Mouse (Mus musculus) hindbrain, embryonic 11.5 days (tissue): Measurements from ENCODE around the gene Frmd4a. TPM values are rescaled to one million over a fixed set of nuclear protein-coding genes. Genes with fewer than 3 reads are reported as not detected.

Experiments
- ATAC-seq: fragments of 200-750 bp; cut with Nextera tagmentation; 2 replicates; pipeline ENCODE4 v1.8.0; 2017; ENCODE audit warnings: mild to moderate bottlenecking, moderate TSS enrichment, moderate library complexity; ENCODE audit not compliant: low FRiP score
- DNase-seq: peaks from one replicate; pipeline ENCODE4 v3.0.0-alpha.2; 2015; ENCODE audit warnings: low spot score
- H3K27ac ChIP-seq: fragments of 300-500 bp; sonication (generic); 2 replicates; pipeline ENCODE4 v1.5.1; 2014; ENCODE audit warnings: mild to moderate bottlenecking, low read depth, low read length
- H3K27me3 ChIP-seq: fragments of 300-500 bp; sonication (generic); 2 replicates; pipeline ENCODE4 v1.6.1; 2014; ENCODE audit warnings: mild to moderate bottlenecking, low read length, moderate library complexity, mixed read lengths; ENCODE audit not compliant: control insufficient read depth, insufficient read depth
- H3K36me3 ChIP-seq: fragments of 300-500 bp; sonication (generic); 2 replicates; pipeline ENCODE4 v1.6.1; 2014; ENCODE audit warnings: mild to moderate bottlenecking, low read length, moderate library complexity, mixed read lengths; ENCODE audit not compliant: control insufficient read depth, insufficient read depth
- H3K4me1 ChIP-seq: fragments of 300-500 bp; sonication (generic); replicated peaks from 2 replicates; pipeline ENCODE4 v1.6.1; 2014; ENCODE audit warnings: low read length, mixed read lengths; ENCODE audit not compliant: control insufficient read depth, insufficient read depth
- H3K4me2 ChIP-seq: fragments of 300-500 bp; sonication (generic); replicated peaks from 2 replicates; pipeline ENCODE4 v1.6.1; 2014; ENCODE audit warnings: mild to moderate bottlenecking, low read depth, low read length
- H3K4me3 ChIP-seq: fragments of 300-500 bp; sonication (generic); 2 replicates; pipeline ENCODE4 v1.5.1; 2014; ENCODE audit warnings: low read depth, low read length
- H3K9ac ChIP-seq: fragments of 300-500 bp; sonication (generic); 2 replicates; pipeline ENCODE4 v1.6.1; 2014; ENCODE audit warnings: low read depth, low read length
- H3K9me3 ChIP-seq: fragments of 300-500 bp; sonication (generic); 2 replicates; pipeline ENCODE4 v1.6.1; 2016; ENCODE audit warnings: low read length; ENCODE audit not compliant: control insufficient read depth
- WGBS: fragments of 180-500 bp; shearing (Covaris S2); extraction: QIAGEN DNeasy Blood & Tissue Kit; methylation state at CpG from one replicate; pipeline ENCODE4 v1.1.7; 2014; 5-methylcytosine and 5-hydroxymethylcytosine counted together
- polyA plus RNA-seq: library from polyadenylated mRNA; unstranded; fragments of >200 nt; fragmentation: Nextera tagmentation; extraction: Ambion mirVana; gene quantifications from 2 replicates; pipeline ENCODE4 v1.2.1, GENCODE M21; 2014

Gene Frmd4a
- polyA plus RNA-seq, 1 experiment from 2014 or later = 72.7 TPM

DNA sequence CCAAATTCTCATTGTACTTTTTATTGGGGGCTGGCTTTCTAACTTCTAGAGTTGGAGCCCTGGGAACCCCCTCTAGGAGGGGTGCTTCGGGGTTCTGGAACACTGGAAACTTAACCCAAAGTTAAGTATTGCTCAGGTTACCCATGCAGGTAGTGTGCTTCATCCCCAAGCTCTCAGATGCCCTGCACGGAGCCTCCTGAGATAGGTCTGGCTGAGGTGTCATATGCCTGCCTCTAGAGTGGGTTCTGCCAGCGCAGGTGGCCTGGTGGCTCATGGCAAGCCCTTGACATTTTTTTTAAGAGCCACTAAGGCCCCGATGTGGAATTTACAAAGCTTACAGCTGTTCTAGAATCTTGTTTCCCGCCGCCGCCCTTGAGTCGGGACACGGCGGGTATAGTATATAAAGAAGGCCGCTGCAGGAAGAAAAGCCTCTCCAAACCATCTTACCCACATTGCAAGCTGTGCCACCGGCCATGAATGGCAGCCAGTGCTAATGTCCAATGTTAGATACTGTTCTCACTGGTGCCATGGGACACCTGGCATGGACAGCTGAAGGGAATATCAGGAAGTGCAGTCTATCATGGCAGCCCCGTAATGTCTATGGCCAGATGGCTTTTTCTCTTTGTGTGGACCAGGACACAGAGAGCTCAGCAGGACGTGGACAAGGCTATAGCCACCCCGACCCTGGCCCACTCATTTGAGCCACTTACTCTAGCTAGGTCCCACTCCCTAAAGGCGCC, 396.2 kb downstream of the Frmd4a start:
- 91% methylated on average over 16 of the region's 16 CpGs for WGBS
- Histone ChIP-seq H3K36me3 (no peaks in the 10 kb centered on the region), H3K27ac (no peak overlapping the region), H3K4me2 (no peak overlapping the region), H3K27me3 (no peaks in the 10 kb centered on the region), H3K4me1 (no peaks in the 10 kb centered on the region; the same call in 1 of the 2 replicates), H3K4me3 (no peak overlapping the region), H3K9me3 (no peaks in the 10 kb centered on the region), H3K9ac (no peak overlapping the region)
- DNase-seq (no peak), ATAC-seq (no peak)

DNA sequence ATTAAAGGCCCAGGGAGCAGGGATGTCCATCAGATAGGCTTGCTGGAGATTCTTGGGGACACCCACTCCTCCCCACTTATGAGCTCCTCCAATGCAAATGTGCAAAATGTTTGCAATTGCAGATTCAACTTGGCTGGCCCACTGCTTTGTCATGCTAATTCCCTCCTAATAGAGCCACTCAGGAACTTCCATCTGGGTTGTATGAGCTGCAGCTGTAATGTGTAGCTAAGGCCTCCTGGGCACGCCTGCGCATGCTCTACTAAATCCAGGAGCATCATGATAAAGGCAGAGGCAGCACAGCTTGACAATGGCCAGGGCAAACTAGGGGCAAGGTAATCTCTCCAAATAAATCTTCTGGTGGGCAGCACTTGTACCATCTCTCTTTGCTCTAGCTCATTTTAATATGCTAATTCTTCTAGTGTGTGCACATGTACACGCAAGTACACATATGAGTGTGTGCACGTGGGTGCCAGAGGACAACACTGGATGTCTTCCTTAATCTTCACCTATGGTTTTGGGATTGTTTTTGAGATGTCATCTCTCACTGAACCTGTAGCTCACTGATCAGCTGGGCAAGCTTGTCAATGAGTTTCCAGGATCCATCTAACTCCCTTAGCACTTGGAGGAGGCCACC, 403.3 kb downstream of the Frmd4a start:
- Histone ChIP-seq H3K27ac (no peak overlapping the region), H3K27me3 (no peaks in the 10 kb centered on the region), H3K4me2 (no peak overlapping the region), H3K9ac (no peak overlapping the region), H3K4me1 (no peaks in the 10 kb centered on the region), H3K9me3 (no peaks in the 10 kb centered on the region), H3K4me3 (no peak overlapping the region), H3K36me3 (no peaks in the 10 kb centered on the region)
- WGBS = 69% methylated on average over 4 of the region's 4 CpGs
- ATAC-seq (peak; percentile 87), DNase-seq (peak; percentile 43)

DNA sequence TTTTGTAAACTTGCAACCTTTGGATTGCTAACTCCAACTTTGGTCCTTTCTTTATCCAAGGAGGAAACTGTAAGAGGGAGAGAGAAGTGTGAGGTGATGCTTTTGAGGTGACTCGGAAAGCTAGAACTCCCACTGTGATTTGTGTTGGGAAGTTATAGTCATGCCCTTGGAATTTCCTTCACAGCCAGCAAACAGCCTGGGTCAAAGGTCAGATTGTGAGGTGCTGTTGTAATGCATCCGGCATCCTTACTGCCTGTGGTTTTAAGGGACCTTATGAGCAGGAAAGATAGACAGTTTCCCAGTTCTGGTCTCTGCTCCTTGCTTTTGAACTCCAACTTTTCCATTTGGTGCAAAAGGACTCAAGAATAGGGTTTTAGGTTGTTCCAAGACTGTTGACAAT, 404.2 kb downstream of the Frmd4a start:
- WGBS = 41% methylated on average over 2 of the region's 2 CpGs
- no peaks in the 10 kb centered on the region for H3K9me3 ChIP-seq

DNA sequence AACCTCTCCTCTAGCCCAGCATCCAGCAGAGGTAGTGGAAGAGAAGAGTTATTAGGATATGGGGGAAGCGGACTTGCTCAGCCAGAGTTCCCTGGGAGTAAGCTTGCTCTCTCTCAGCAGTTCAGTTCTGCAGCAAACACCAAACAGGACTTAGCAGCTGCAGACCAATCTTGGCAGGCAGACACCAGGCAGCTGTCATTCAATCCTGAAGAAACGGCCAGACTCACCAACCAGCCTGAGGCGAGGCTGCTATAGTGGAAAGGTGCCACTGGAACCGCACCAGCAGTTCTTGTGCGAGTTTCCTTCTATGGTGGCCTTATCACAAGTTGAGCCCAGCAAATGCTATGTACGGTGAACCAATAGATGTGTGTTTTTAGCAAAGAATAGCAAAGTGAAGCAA, 406.4 kb downstream of the Frmd4a start:
- Histone ChIP-seq H3K27me3 (no peaks in the 10 kb centered on the region), H3K4me2 (no peak overlapping the region), H3K4me1 (no peaks in the 10 kb centered on the region), H3K36me3 (no peaks in the 10 kb centered on the region), H3K9ac (no peak overlapping the region), H3K4me3 (no peak overlapping the region), H3K27ac (no peak overlapping the region), H3K9me3 (no peaks in the 10 kb centered on the region)
- 81% methylated on average over 6 of the region's 6 CpGs for WGBS
- DNase-seq = no peak
- no peak for ATAC-seq

More for the DNA sequence above, 404.2 kb downstream of the Frmd4a start:
- DNase-seq (no peak), ATAC-seq (no peak)
- H3K4me3 ChIP-seq = no peak overlapping the region
- H3K9ac ChIP-seq = no peak overlapping the region
- no peaks in the 10 kb centered on the region for H3K27me3 ChIP-seq
- H3K4me2 ChIP-seq = no peak overlapping the region
- H3K4me1 ChIP-seq = no peaks in the 10 kb centered on the region
- H3K36me3 ChIP-seq = no peaks in the 10 kb centered on the region
- no peak overlapping the region for H3K27ac ChIP-seq

DNA sequence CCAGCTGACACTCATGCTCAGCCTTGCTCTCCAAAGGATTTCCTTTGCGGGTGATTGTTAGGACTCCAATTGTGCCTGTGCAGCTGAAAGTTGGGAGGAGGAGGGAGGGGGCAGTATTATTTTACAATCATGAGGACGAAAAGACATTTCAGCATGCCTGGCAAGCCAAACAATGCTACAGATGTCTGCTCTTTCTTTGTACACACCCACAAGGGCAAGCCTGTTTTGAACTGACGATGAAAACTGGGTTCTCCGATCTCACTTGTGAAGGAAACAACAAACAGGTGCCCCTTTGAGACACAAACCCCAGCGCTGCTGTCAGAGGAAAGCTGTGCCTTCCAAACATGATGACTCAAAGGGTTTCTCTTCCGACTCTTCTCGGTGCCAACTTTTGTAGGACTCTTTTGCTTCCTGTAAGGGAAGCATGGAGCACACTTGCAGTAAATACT, 410.9 kb downstream of the Frmd4a start:
- ATAC-seq (no peak), DNase-seq (no peak)
- H3K4me3 ChIP-seq = no peak overlapping the region
- 0 out of 2 replicates have a peak, but pooled peaks cover 2% of the 10 kb centered on the region for H3K4me1 ChIP-seq
- no peaks in the 10 kb centered on the region for H3K27me3 ChIP-seq
- no peaks in the 10 kb centered on the region for H3K36me3 ChIP-seq
- WGBS = 69% methylated on average over 7 of the region's 7 CpGs
- H3K27ac ChIP-seq = peak overlapping the region; percentile 7; the same call in 1 of the 2 replicates
- no peaks in the 10 kb centered on the region for H3K9me3 ChIP-seq
- no peak overlapping the region for H3K4me2 ChIP-seq
- H3K9ac ChIP-seq = no peak overlapping the region

DNA sequence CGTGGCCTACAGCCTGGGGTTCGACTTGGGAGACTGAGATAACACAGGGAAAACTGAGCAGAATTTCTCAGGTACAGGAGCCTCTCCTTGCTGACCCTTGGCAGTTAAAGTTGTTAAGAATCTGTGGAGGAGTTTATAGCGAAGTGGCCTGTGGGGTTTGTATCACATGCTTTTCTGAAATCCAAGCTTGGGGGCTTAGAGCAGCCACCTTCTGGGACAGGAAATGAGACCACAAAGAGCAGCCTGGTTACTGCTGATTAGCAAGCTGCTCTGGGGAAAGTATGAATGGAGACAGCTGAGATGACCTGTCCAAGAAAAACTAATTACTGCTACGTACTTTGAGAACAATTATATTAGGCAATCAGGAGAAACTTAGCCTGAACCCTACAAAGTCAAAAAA, 415.6 kb downstream of the Frmd4a start:
- Histone ChIP-seq H3K27ac (0 out of 2 replicates have a peak overlapping the region, but pooled peaks have one; percentile 24), H3K9ac (no peak overlapping the region), H3K27me3 (no peaks in the 10 kb centered on the region), H3K9me3 (no peaks in the 10 kb centered on the region), H3K36me3 (no peaks in the 10 kb centered on the region), H3K4me2 (no peak overlapping the region), H3K4me1 (peaks cover 7% of the 10 kb centered on the region), H3K4me3 (no peak overlapping the region)
- no peak for ATAC-seq
- WGBS = 61% methylated on average over 4 of the region's 4 CpGs
- DNase-seq = no peak

DNA sequence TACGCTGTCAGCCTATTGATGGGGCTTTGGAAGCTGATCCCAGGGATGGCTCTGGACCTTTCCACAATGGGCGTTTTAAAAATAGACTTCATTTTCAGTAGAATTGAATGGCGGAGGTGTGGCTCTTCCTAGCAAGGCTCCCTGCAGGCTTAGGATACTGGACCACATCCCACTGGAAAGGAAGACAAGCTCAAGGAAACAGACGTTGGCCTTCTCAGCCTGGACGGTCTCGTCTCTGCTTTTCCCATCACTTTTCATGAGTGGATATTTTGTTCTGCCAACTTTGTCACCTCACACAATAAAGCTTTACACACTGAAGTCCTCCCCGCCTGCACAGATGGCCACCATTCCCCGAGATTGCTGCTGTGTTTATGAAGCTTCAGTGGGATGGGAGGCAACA, 417.5 kb downstream of the Frmd4a start:
- Histone ChIP-seq H3K4me1 (peaks cover 7% of the 10 kb centered on the region), H3K27ac (peak overlapping the region; percentile 90; the same call in 1 of the 2 replicates)
- 84% methylated on average over 8 of the region's 8 CpGs for WGBS

DNA sequence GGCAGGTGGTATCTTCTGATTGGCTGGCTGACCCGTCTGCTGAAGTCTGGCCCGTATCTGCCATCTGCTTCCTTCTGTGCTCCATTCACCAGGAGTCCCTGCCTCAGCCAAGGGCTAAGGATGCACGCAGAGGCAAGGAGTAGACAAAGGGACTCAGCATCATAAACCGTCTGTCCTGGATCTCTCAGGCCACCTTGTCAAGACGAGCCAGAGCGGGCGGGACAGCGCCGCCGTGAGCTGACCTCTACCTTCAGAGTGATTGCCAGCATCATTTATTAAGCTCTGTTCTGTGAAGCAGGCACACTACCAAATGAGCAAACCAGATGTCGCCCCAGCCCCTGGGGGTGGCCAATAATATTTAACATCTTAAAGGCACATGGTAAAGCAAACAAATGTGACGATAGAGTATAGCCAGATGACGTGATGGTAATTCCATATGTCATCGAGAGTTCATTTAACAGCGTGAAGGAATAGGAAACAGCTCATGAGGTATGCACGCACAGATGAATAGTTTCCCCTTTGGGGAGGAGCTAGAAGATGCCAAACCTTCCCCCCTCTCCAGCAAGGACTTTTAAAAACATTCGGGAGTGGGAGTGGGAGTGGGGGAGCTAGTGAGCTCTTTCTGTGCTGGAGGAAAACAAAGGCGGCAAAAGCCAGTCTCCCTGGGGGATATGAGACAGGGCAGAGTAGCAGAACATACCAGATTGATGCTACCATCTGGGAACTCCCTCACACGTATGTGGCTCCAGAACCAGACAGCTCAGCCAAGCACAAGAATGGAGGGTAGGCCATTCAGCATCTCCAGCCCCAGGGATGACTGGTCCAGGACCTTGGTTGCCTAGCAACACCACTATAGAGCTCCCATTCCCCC, 419.1 kb downstream of the Frmd4a start:
- Histone ChIP-seq H3K36me3 (no peaks in the 10 kb centered on the region), H3K9me3 (no peaks in the 10 kb centered on the region), H3K9ac (no peak overlapping the region), H3K4me1 (peaks cover 7% of the 10 kb centered on the region), H3K4me2 (peak overlapping the region; percentile 14; the same call in 1 of the 2 replicates), H3K27me3 (no peaks in the 10 kb centered on the region), H3K27ac (peak overlapping the region; percentile 90), H3K4me3 (no peak overlapping the region)
- 31% methylated on average over 19 of the region's 19 CpGs for WGBS
- DNase-seq = peak; percentile 71
- ATAC-seq = peak; percentile 92

More for the DNA sequence above, 417.5 kb downstream of the Frmd4a start:
- H3K4me3 ChIP-seq = no peak overlapping the region
- H3K9me3 ChIP-seq = no peaks in the 10 kb centered on the region
- ATAC-seq (no peak), DNase-seq (no peak)
- H3K36me3 ChIP-seq = no peaks in the 10 kb centered on the region
- H3K27me3 ChIP-seq = no peaks in the 10 kb centered on the region
- H3K9ac ChIP-seq = no peak overlapping the region
- no peak overlapping the region for H3K4me2 ChIP-seq
